In genomic region chr10:81221402-81222015, GRCm38 (mm10) we compare ENCODE assay signal across 23 mouse cellular contexts. TPM values are rescaled to one million over a fixed set of nuclear protein-coding genes. Genes with fewer than 3 reads are reported as not detected.
A peak's percentile ranks its signal among the peaks of the same experiment; 100 is the strongest.
DNase-seq lines count a peak whose midpoint lies in the region; ATAC-seq and TF ChIP-seq lines count a peak whose summit lies in the region.
"Had no signal": no experiment of that assay in that cellular context is flagged by ENCODE, and none has a peak within 500 bp of the region (broad histone marks: within the 10 kb centered on the region; RNA-seq: fewer than 3 reads in every experiment).

No protein-coding gene starts in this region.

- no peak for TF ChIP-seq CTCF in midbrain, postnatal 0 days (IDR thresholded peaks at IDR 0.05)
- no peak for TF ChIP-seq CTCF in stomach, postnatal 0 days (IDR thresholded peaks at IDR 0.05; ENCODE audit: low read depth)

- H3K4me1 ChIP-seq in midbrain, postnatal 0 days (ENCODE audit: insufficient read depth, low read length): no peaks in the 10 kb centered on the region
- no peaks in the 10 kb centered on the region for H3K4me1 ChIP-seq in midbrain, embryonic 11.5 days (ENCODE audit: control insufficient read depth, insufficient read depth, low read length)
- H3K4me1 ChIP-seq in stomach, postnatal 0 days (replicated peaks; ENCODE audit: control insufficient read depth, insufficient read depth): no peaks in the 10 kb centered on the region
- H3K4me1 ChIP-seq: hindbrain, embryonic 12.5 days had no signal

- no peak overlapping the region for H3K4me3 ChIP-seq in midbrain, postnatal 0 days (ENCODE audit: low read depth, low read length)
- no peak overlapping the region for H3K4me3 ChIP-seq in midbrain, embryonic 11.5 days (ENCODE audit: low read depth, low read length)
- no peak overlapping the region for H3K4me3 ChIP-seq in stomach, postnatal 0 days (ENCODE audit: low read depth, low read length)
- H3K4me3 ChIP-seq: embryonic facial prominence, embryonic 10.5 days; hindbrain, embryonic 12.5 days; midbrain, embryonic 13.5 days had no signal

- TF ChIP-seq EP300 in stomach, postnatal 0 days (optimal IDR thresholded peaks at IDR 0.05): no peak

- H3K27me3 ChIP-seq in midbrain, postnatal 0 days (ENCODE audit: insufficient read depth, low read length): no peaks in the 10 kb centered on the region
- no peaks in the 10 kb centered on the region for H3K27me3 ChIP-seq in midbrain, embryonic 11.5 days (ENCODE audit: control insufficient read depth, insufficient read depth, low read length)
- no peaks in the 10 kb centered on the region for H3K27me3 ChIP-seq in stomach, postnatal 0 days (ENCODE audit: control insufficient read depth, insufficient read depth, low read length)
- H3K27me3 ChIP-seq: hindbrain, embryonic 12.5 days; midbrain, embryonic 13.5 days had no signal

- no peaks in the 10 kb centered on the region for H3K9me3 ChIP-seq in midbrain, postnatal 0 days (ENCODE audit: low read length)
- no peaks in the 10 kb centered on the region for H3K9me3 ChIP-seq in midbrain, embryonic 11.5 days (ENCODE audit: control insufficient read depth, low read length)
- no peaks in the 10 kb centered on the region for H3K9me3 ChIP-seq in stomach, postnatal 0 days (ENCODE audit: control insufficient read depth, low read length)
- H3K9me3 ChIP-seq: embryonic facial prominence, embryonic 10.5 days; hindbrain, embryonic 12.5 days; midbrain, embryonic 13.5 days had no signal

- no peak overlapping the region for H3K9ac ChIP-seq in midbrain, postnatal 0 days (replicated peaks; ENCODE audit: low read length, poor library complexity, severe bottlenecking)
- H3K9ac ChIP-seq in midbrain, embryonic 11.5 days (ENCODE audit: low read length): no peak overlapping the region
- no peak overlapping the region for H3K9ac ChIP-seq in stomach, postnatal 0 days (ENCODE audit: low read length)
- H3K9ac ChIP-seq: hindbrain, embryonic 12.5 days; liver, postnatal 0 days; midbrain, embryonic 13.5 days had no signal

- ATAC-seq in midbrain, postnatal 0 days (ENCODE audit: low FRiP score): 0 out of 2 replicates have a peak, but pooled peaks have one; percentile 28
- no peak for ATAC-seq in midbrain, embryonic 11.5 days (ENCODE audit: low FRiP score)
- ATAC-seq in hematopoietic stem cell, adult 5-6 weeks (replicated peaks in 1 of 2; ENCODE audit: insufficient read depth in 1 of 2, low FRiP score in 2 of 2, low TSS enrichment in 1 of 2, low read depth in 1 of 2, poor library complexity in 2 of 2, severe bottlenecking in 2 of 2): peak; percentile 49 to 69
- ATAC-seq in megakaryocyte progenitor cell, adult 5-6 weeks (replicated peaks; ENCODE audit: poor library complexity): peak; percentile 66
- ATAC-seq in stomach, postnatal 0 days (ENCODE audit: low FRiP score, low TSS enrichment): peak; percentile 83
- ATAC-seq: forebrain, embryonic 14.5 days; liver, postnatal 0 days; midbrain, embryonic 13.5 days had no signal

- no peak overlapping the region for H3K27ac ChIP-seq in midbrain, postnatal 0 days (ENCODE audit: low read depth, low read length)
- H3K27ac ChIP-seq in midbrain, embryonic 11.5 days (ENCODE audit: low read depth, low read length): no peak overlapping the region
- H3K27ac ChIP-seq in stomach, postnatal 0 days (replicated peaks): no peak overlapping the region
- H3K27ac ChIP-seq: embryonic facial prominence, embryonic 10.5 days; hindbrain, embryonic 12.5 days; midbrain, embryonic 13.5 days had no signal

- H3K4me2 ChIP-seq in midbrain, postnatal 0 days (ENCODE audit: low read depth, low read length, poor library complexity, severe bottlenecking): no peak overlapping the region
- no peak overlapping the region for H3K4me2 ChIP-seq in midbrain, embryonic 11.5 days
- H3K4me2 ChIP-seq in stomach, postnatal 0 days (replicated peaks; ENCODE audit: low read depth): no peak overlapping the region
- H3K4me2 ChIP-seq: hindbrain, embryonic 12.5 days; midbrain, embryonic 13.5 days had no signal

- 87% methylated on average over 5 of the region's 5 CpGs for WGBS in midbrain, postnatal 0 days
- 92% methylated on average over 5 of the region's 5 CpGs for WGBS in midbrain, embryonic 11.5 days
- 70% methylated on average over 5 of the region's 5 CpGs for WGBS in stomach, postnatal 0 days

- peaks cover 38% of the 10 kb centered on the region for H3K36me3 ChIP-seq in midbrain, postnatal 0 days (ENCODE audit: insufficient read depth, low read length)
- peaks cover 2% of the 10 kb centered on the region; the same call in 1 of the 2 replicates for H3K36me3 ChIP-seq in midbrain, embryonic 11.5 days (ENCODE audit: control insufficient read depth, insufficient read depth, low read length)
- H3K36me3 ChIP-seq in stomach, postnatal 0 days (ENCODE audit: control insufficient read depth, insufficient read depth, low read length): no peaks in the 10 kb centered on the region
- H3K36me3 ChIP-seq: embryonic facial prominence, embryonic 10.5 days had no signal

- no peak for DNase-seq in midbrain, postnatal 0 days (ENCODE audit: low spot score)
- DNase-seq in midbrain, embryonic 11.5 days (ENCODE audit: low spot score, missing footprints): no peak
- DNase-seq in stomach, postnatal 0 days (ENCODE audit: low spot score): peak; percentile 59
- DNase-seq in urinary bladder, postnatal 4 days (ENCODE audit: low spot score in 2 of 2): no peak
- no peak for DNase-seq in heart, adult 11 months
- no peak for DNase-seq in gastrocnemius, adult 8-10 months (ENCODE audit: low spot score in 2 of 2)
- DNase-seq: cerebellum, postnatal 25 days; kidney, adult 2 months; kidney, postnatal 25 days; liver; liver, postnatal 0 days; thymus, postnatal 36 days had no signal

RNA-seq across cellular contexts. Expression of gene Atcay, which starts 9.1 kb away (rescaled TPM):
- 195 and 200 TPM in 2 replicates for total RNA-seq in midbrain, postnatal 0 days (2014; rRNA removed)
- 91.4 and 94.1 TPM in 2 replicates for polyA plus RNA-seq in midbrain, postnatal 0 days (2015; fragmentation: Nextera tagmentation; extraction: Ambion mirVana)
- 21.2 and 22.2 TPM in 2 replicates for polyA plus RNA-seq in midbrain, embryonic 11.5 days (2014; fragmentation: Nextera tagmentation; extraction: Ambion mirVana)
- not detected in 2 replicates for total RNA-seq in hematopoietic stem cell, adult 5-6 weeks (2017)
- not detected in 2 replicates for total RNA-seq in megakaryocyte progenitor cell, adult 5-6 weeks (2015)
- not detected in 2 replicates for total RNA-seq in megakaryocyte progenitor cell, adult 5-6 weeks (2017)
- polyA plus RNA-seq in stomach, postnatal 0 days (2015; fragmentation: Nextera tagmentation; extraction: Ambion mirVana): 0.64 and 0.91 TPM in 2 replicates
- not detected for total RNA-seq in gastrocnemius, adult 8-10 months (2022)
- total RNA-seq: gastrocnemius, adult 18-20 months had no signal
- polyA plus RNA-seq: liver, postnatal 0 days had no signal

RNA-seq across cellular contexts. Expression of gene Zfr2, which starts 11.4 kb away (rescaled TPM):
- 61.3 and 70.2 TPM in 2 replicates for total RNA-seq in midbrain, postnatal 0 days (2014; rRNA removed)
- polyA plus RNA-seq in midbrain, postnatal 0 days (2015; fragmentation: Nextera tagmentation; extraction: Ambion mirVana): 24.9 and 25.3 TPM in 2 replicates
- polyA plus RNA-seq in midbrain, embryonic 11.5 days (2014; fragmentation: Nextera tagmentation; extraction: Ambion mirVana): 3.0 and 3.8 TPM in 2 replicates
- total RNA-seq in hematopoietic stem cell, adult 5-6 weeks (2017): 0.65 and 6.8 TPM in 2 replicates
- total RNA-seq in megakaryocyte progenitor cell, adult 5-6 weeks (2015): 0.05 TPM in 1 of 2 replicates, not detected in the other
- 0.17 TPM in 1 of 2 replicates, not detected in the other for total RNA-seq in megakaryocyte progenitor cell, adult 5-6 weeks (2017)
- polyA plus RNA-seq in stomach, postnatal 0 days (2015; fragmentation: Nextera tagmentation; extraction: Ambion mirVana): 2.1 and 3.2 TPM in 2 replicates
- total RNA-seq in gastrocnemius, adult 8-10 months (2022): 1 to 10 TPM; 1.8 to 2.7 (median 2.1) TPM

RNA-seq across cellular contexts. Expression of gene Nmrk2, which starts 19.7 kb away (rescaled TPM):
- not detected in 2 replicates for total RNA-seq in midbrain, postnatal 0 days (2014; rRNA removed)
- polyA plus RNA-seq in midbrain, postnatal 0 days (2015; fragmentation: Nextera tagmentation; extraction: Ambion mirVana): 0.14 TPM in 1 of 2 replicates, not detected in the other
- not detected in 2 replicates for polyA plus RNA-seq in midbrain, embryonic 11.5 days (2014; fragmentation: Nextera tagmentation; extraction: Ambion mirVana)
- total RNA-seq in hematopoietic stem cell, adult 5-6 weeks (2017): not detected in 2 replicates
- total RNA-seq in megakaryocyte progenitor cell, adult 5-6 weeks (2015): not detected in 2 replicates
- not detected in 2 replicates for total RNA-seq in megakaryocyte progenitor cell, adult 5-6 weeks (2017)
- 0.07 TPM in 1 of 2 replicates, not detected in the other for polyA plus RNA-seq in stomach, postnatal 0 days (2015; fragmentation: Nextera tagmentation; extraction: Ambion mirVana)
- 100 to 1,000 TPM in 1 of 4 experiments, 10 to 100 TPM in 3; 15.3 to 106 (median 44.7) TPM for total RNA-seq in gastrocnemius, adult 8-10 months (2022)
- polyA plus RNA-seq: embryonic facial prominence, embryonic 10.5 days; forebrain, embryonic 14.5 days; hindbrain, embryonic 12.5 days; liver, postnatal 0 days; testis, adult 2 months had no signal

RNA-seq across cellular contexts. Expression of gene Matk, which starts 31.2 kb away (rescaled TPM):
- total RNA-seq in midbrain, postnatal 0 days (2014; rRNA removed): 110 and 114 TPM in 2 replicates
- polyA plus RNA-seq in midbrain, postnatal 0 days (2015; fragmentation: Nextera tagmentation; extraction: Ambion mirVana): 96.9 and 108 TPM in 2 replicates
- 2.5 and 2.7 TPM in 2 replicates for polyA plus RNA-seq in midbrain, embryonic 11.5 days (2014; fragmentation: Nextera tagmentation; extraction: Ambion mirVana)
- 27.9 and 30.8 TPM in 2 replicates for total RNA-seq in hematopoietic stem cell, adult 5-6 weeks (2017)
- 10.2 and 16.7 TPM in 2 replicates for total RNA-seq in megakaryocyte progenitor cell, adult 5-6 weeks (2015)
- 32.7 and 33.7 TPM in 2 replicates for total RNA-seq in megakaryocyte progenitor cell, adult 5-6 weeks (2017)
- polyA plus RNA-seq in stomach, postnatal 0 days (2015; fragmentation: Nextera tagmentation; extraction: Ambion mirVana): 1.0 and 1.6 TPM in 2 replicates
- total RNA-seq in gastrocnemius, adult 8-10 months (2022): under 1 TPM in 2 of 4 experiments, not detected in 2; 0.31 TPM
- total RNA-seq: gastrocnemius, adult 18-20 months had no signal

RNA-seq across cellular contexts. Expression of gene 4930442H23Rik, which starts 37.9 kb away (rescaled TPM):
- total RNA-seq in midbrain, postnatal 0 days (2014; rRNA removed): not detected in 2 replicates
- polyA plus RNA-seq in midbrain, postnatal 0 days (2015; fragmentation: Nextera tagmentation; extraction: Ambion mirVana): not detected in 2 replicates
- polyA plus RNA-seq in midbrain, embryonic 11.5 days (2014; fragmentation: Nextera tagmentation; extraction: Ambion mirVana): not detected in 2 replicates
- total RNA-seq in hematopoietic stem cell, adult 5-6 weeks (2017): not detected in 2 replicates
- not detected in 2 replicates for total RNA-seq in megakaryocyte progenitor cell, adult 5-6 weeks (2015)
- not detected in 2 replicates for total RNA-seq in megakaryocyte progenitor cell, adult 5-6 weeks (2017)
- polyA plus RNA-seq in stomach, postnatal 0 days (2015; fragmentation: Nextera tagmentation; extraction: Ambion mirVana): 0.07 TPM in 1 of 2 replicates, not detected in the other
- total RNA-seq in gastrocnemius, adult 8-10 months (2022): not detected
- total RNA-seq: adrenal gland, postnatal 4 days; gastrocnemius, adult 18-20 months; layer of hippocampus, postnatal 10 days; left cerebral cortex, postnatal 14 days had no signal
- polyA plus RNA-seq: embryonic facial prominence, embryonic 10.5 days; forebrain, embryonic 14.5 days; hindbrain, embryonic 12.5 days; kidney, adult 2 months; liver, postnatal 0 days had no signal

Comparison
In these comparisons a context has a peak if more than half of its experiments do, and no peak if none do; other contexts are left out.
1. RNA of gene Atcay, which starts 9.1 kb away (total RNA-seq): 195 to 200 TPM in midbrain, postnatal 0 days; not detected in gastrocnemius, adult 8-10 months, not detected in hematopoietic stem cell, adult 5-6 weeks and not detected in megakaryocyte progenitor cell, adult 5-6 weeks; every median in the first group is over 100 times any median in the second.
2. RNA of gene Nmrk2, which starts 19.7 kb away (total RNA-seq): 15.3 to 106 TPM in gastrocnemius, adult 8-10 months; not detected in midbrain, postnatal 0 days, not detected in hematopoietic stem cell, adult 5-6 weeks and not detected in megakaryocyte progenitor cell, adult 5-6 weeks; every median in the first group is over 10 times any median in the second.